Mouse (Mus musculus): ENCODE data around the gene Ppp1r27.

DNA sequence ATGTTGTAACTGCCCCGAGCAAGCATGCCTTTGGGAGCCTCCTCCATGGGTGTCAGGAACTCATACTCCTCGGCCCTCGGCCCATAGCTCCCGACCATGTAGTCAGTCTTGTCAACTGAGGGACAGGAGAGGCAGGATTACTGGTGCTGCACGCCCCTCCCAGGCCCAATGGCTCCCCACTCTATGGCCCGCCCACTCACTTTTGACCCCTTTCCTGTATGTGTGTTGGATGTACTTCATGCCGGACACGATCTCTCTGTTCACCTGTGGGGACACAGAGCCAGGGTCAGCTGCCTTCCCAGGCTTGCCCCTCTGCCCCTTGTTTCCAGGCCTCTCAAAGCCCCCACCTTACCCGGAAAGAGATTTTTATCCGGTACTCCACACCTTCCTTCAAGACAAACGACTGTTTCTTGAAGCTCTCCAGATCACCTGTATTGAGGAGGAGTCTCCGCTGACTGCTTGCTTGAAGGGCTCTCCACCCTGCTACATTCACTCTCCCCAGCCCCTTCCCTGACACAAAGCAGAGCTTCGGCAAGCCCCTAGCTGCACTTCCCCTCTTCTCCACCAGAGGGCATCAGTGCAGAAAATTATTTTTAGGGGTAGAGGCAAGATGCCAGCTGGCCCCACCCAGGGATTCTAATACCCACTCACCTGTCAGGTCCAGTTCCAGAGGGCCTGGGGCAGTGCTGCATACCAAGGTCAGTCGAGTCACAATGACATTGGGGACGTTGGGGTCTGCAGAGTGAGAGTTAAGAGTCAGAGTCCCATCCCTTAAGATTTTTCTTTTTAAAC lies 28.6 kb upstream of the Ppp1r27 start:
- TF ChIP-seq CTCF (IDR thresholded peaks at IDR 0.05; ENCODE audit: insufficient read depth, low read length) (peak; percentile 75), POLR2A (IDR thresholded peaks at IDR 0.05; ENCODE audit: borderline replicate concordance, extremely low read depth, low read depth, low read length) (no peak)

Measured in lung, adult 2 months (tissue).